Comparison of ENCODE assay signal across 25 mouse cellular contexts in genomic region chr9:47133873-47134272, GRCm38 (mm10).
DNase-seq lines count a peak whose midpoint lies in the region; ATAC-seq lines count a peak whose summit lies in the region.
"Had no signal": no experiment of that assay in that cellular context is flagged by ENCODE, and none has a peak within 500 bp of the region (broad histone marks: within the 10 kb centered on the region; RNA-seq: fewer than 3 reads in every experiment).

No protein-coding gene starts in this region.

- H3K9me3 ChIP-seq in erythroblast, embryonic 14.5 days (ENCODE audit: control insufficient read depth, low read length): no peaks in the 10 kb centered on the region
- no peaks in the 10 kb centered on the region for H3K9me3 ChIP-seq in hindbrain, embryonic 10.5 days
- no peaks in the 10 kb centered on the region for H3K9me3 ChIP-seq in hindbrain, embryonic 12.5 days (replicated peaks)
- H3K9me3 ChIP-seq in liver, embryonic 15.5 days (replicated peaks): no peaks in the 10 kb centered on the region
- H3K9me3 ChIP-seq: embryonic facial prominence, embryonic 13.5 days; forebrain, embryonic 15.5 days; intestine, embryonic 15.5 days; midbrain, embryonic 12.5 days had no signal

- H3K27ac ChIP-seq in hindbrain, embryonic 10.5 days: peak overlapping the region; percentile 59; the same call in 1 of the 2 replicates
- no peak overlapping the region for H3K27ac ChIP-seq in hindbrain, embryonic 12.5 days
- H3K27ac ChIP-seq in liver, embryonic 15.5 days (replicated peaks): no peak overlapping the region
- H3K27ac ChIP-seq: embryonic facial prominence, embryonic 13.5 days; forebrain, embryonic 15.5 days; intestine, embryonic 15.5 days; layer of hippocampus, adult 2 months; midbrain, embryonic 12.5 days had no signal

- no peaks in the 10 kb centered on the region for H3K36me3 ChIP-seq in erythroblast, embryonic 14.5 days (ENCODE audit: control insufficient read depth)
- no peaks in the 10 kb centered on the region for H3K36me3 ChIP-seq in hindbrain, embryonic 10.5 days
- H3K36me3 ChIP-seq in hindbrain, embryonic 12.5 days: no peaks in the 10 kb centered on the region
- H3K36me3 ChIP-seq in liver, embryonic 15.5 days (replicated peaks): no peaks in the 10 kb centered on the region
- H3K36me3 ChIP-seq: embryonic facial prominence, embryonic 13.5 days; forebrain, embryonic 15.5 days; intestine, embryonic 15.5 days; midbrain, embryonic 12.5 days had no signal

- 74% methylated on average over 8 of the region's 8 CpGs for WGBS in hindbrain, embryonic 10.5 days
- 73% methylated on average over 8 of the region's 8 CpGs for WGBS in hindbrain, embryonic 12.5 days
- WGBS in liver, embryonic 15.5 days (ENCODE audit: insufficient replicate concordance): 27% methylated on average over 8 of the region's 8 CpGs

- no peak overlapping the region for H3K4me2 ChIP-seq in hindbrain, embryonic 12.5 days (replicated peaks)
- peak overlapping the region; percentile 42 for H3K4me2 ChIP-seq in liver, embryonic 15.5 days
- H3K4me2 ChIP-seq: embryonic facial prominence, embryonic 13.5 days; forebrain, embryonic 15.5 days; intestine, embryonic 15.5 days; midbrain, embryonic 12.5 days had no signal

- no peak overlapping the region for H3K9ac ChIP-seq in hindbrain, embryonic 12.5 days
- no peak overlapping the region for H3K9ac ChIP-seq in liver, embryonic 15.5 days
- H3K9ac ChIP-seq: embryonic facial prominence, embryonic 13.5 days; forebrain, embryonic 15.5 days; intestine, embryonic 15.5 days; midbrain, embryonic 12.5 days had no signal

- DNase-seq in hindbrain, embryonic 10.5 days (ENCODE audit: low spot score): no peak
- DNase-seq in c-Kit-positive CD71-positive TER-119-positive erythroid progenitor cells, embryonic 14.5 days (ENCODE audit: low spot score): peak; percentile 34
- no peak for DNase-seq in left cerebral cortex, adult 9 months (ENCODE audit: low spot score in 2 of 2)
- no peak for DNase-seq in adrenal gland, postnatal 14 days
- DNase-seq: cerebellum, adult 9-10 months; gastrocnemius, postnatal 36 days; heart, postnatal 36 days; kidney, adult 9 months; kidney, postnatal 25 days; lung, adult 18-20 months; lung, postnatal 10 days; thymus, adult 18-20 months; thymus, postnatal 36 days had no signal

- H3K4me3 ChIP-seq in erythroblast, embryonic 14.5 days (replicated peaks): peak overlapping the region; percentile 14
- no peak overlapping the region for H3K4me3 ChIP-seq in hindbrain, embryonic 10.5 days
- H3K4me3 ChIP-seq in hindbrain, embryonic 12.5 days: no peak overlapping the region
- H3K4me3 ChIP-seq in liver, embryonic 15.5 days (replicated peaks): no peak overlapping the region
- H3K4me3 ChIP-seq: embryonic facial prominence, embryonic 13.5 days; forebrain, embryonic 15.5 days; intestine, embryonic 15.5 days; layer of hippocampus, adult 2 months; midbrain, embryonic 12.5 days had no signal

- H3K27me3 ChIP-seq in erythroblast, embryonic 14.5 days (ENCODE audit: control insufficient read depth): no peaks in the 10 kb centered on the region
- H3K27me3 ChIP-seq in hindbrain, embryonic 10.5 days (ENCODE audit: insufficient read depth, poor library complexity, severe bottlenecking): no peaks in the 10 kb centered on the region
- no peaks in the 10 kb centered on the region for H3K27me3 ChIP-seq in hindbrain, embryonic 12.5 days
- no peaks in the 10 kb centered on the region for H3K27me3 ChIP-seq in liver, embryonic 15.5 days
- H3K27me3 ChIP-seq: embryonic facial prominence, embryonic 13.5 days; forebrain, embryonic 15.5 days; intestine, embryonic 15.5 days; midbrain, embryonic 12.5 days had no signal

- H3K4me1 ChIP-seq in erythroblast, embryonic 14.5 days (ENCODE audit: control insufficient read depth): peaks cover 33% of the 10 kb centered on the region
- H3K4me1 ChIP-seq in hindbrain, embryonic 10.5 days (replicated peaks): peaks cover 6% of the 10 kb centered on the region; the same call in 1 of the 2 replicates
- H3K4me1 ChIP-seq in hindbrain, embryonic 12.5 days: no peaks in the 10 kb centered on the region
- peaks cover 20% of the 10 kb centered on the region for H3K4me1 ChIP-seq in liver, embryonic 15.5 days (replicated peaks)
- H3K4me1 ChIP-seq: forebrain, embryonic 15.5 days; intestine, embryonic 15.5 days; midbrain, embryonic 12.5 days had no signal

- ATAC-seq in erythroblast, adult 5-6 weeks (replicated peaks; ENCODE audit: low FRiP score, poor library complexity, severe bottlenecking): no peak
- ATAC-seq in hindbrain, embryonic 12.5 days (ENCODE audit: low FRiP score): no peak
- ATAC-seq in liver, embryonic 15.5 days (ENCODE audit: insufficient read depth): peak; percentile 80; the same call in 1 of the 2 replicates
- ATAC-seq: CD4-positive, CD25-positive, alpha-beta regulatory T cell, adult 4 months; forebrain, embryonic 15.5 days; hindbrain, embryonic 16.5 days; intestine, embryonic 15.5 days; Patski had no signal
